In genomic region chr2:10788509-10788908, GRCm38 (mm10) we compare ENCODE assay signal across 9 mouse cellular contexts.
DNase-seq lines count a peak whose midpoint lies in the region; ATAC-seq and TF ChIP-seq lines count a peak whose summit lies in the region.
"Had no signal": no experiment of that assay in that cellular context is flagged by ENCODE, and none has a peak within 500 bp of the region (broad histone marks: within the 10 kb centered on the region; RNA-seq: fewer than 3 reads in every experiment).

No protein-coding gene starts in this region.

- WGBS in kidney, postnatal 0 days, result 40% methylated on average over 1 of the region's 1 CpGs
- 70% methylated on average over 1 of the region's 1 CpGs for WGBS in kidney, embryonic 15.5 days

- ATAC-seq in kidney, postnatal 0 days (replicated peaks; ENCODE audit: low FRiP score, low read depth), result no peak
- no peak for ATAC-seq in kidney, embryonic 15.5 days (replicated peaks; ENCODE audit: low FRiP score)
- ATAC-seq in erythroid progenitor cell, adult 5-6 weeks (replicated peaks; ENCODE audit: low FRiP score, poor library complexity, severe bottlenecking), result no peak
- no peak for ATAC-seq in CD4-positive, CD25-positive, alpha-beta regulatory T cell, adult 4 months

- no peaks in the 10 kb centered on the region for H3K9me3 ChIP-seq in kidney, postnatal 0 days (replicated peaks; ENCODE audit: low read length)
- H3K9me3 ChIP-seq in kidney, embryonic 15.5 days (replicated peaks), result no peaks in the 10 kb centered on the region

- no peak overlapping the region for H3K4me2 ChIP-seq in kidney, postnatal 0 days (ENCODE audit: low read length)
- H3K4me2 ChIP-seq in kidney, embryonic 15.5 days, result no peak overlapping the region

- no peak overlapping the region for H3K27ac ChIP-seq in kidney, postnatal 0 days
- no peak overlapping the region for H3K27ac ChIP-seq in kidney, embryonic 15.5 days

- H3K4me1 ChIP-seq in kidney, postnatal 0 days (replicated peaks; ENCODE audit: insufficient read depth, low read length), result no peaks in the 10 kb centered on the region
- no peaks in the 10 kb centered on the region for H3K4me1 ChIP-seq in kidney, embryonic 15.5 days

- DNase-seq in kidney, postnatal 0 days (ENCODE audit: low spot score), result peak; percentile 5
- DNase-seq in cerebellum, adult 9-10 months, result peak; percentile 12
- DNase-seq in heart, adult 9 months (ENCODE audit: low spot score in 2 of 2), result peak; percentile 75 to 76
- DNase-seq in left cerebral cortex, adult 8-10 months (ENCODE audit: low spot score in 2 of 2), result peak; percentile 7 to 70
- peak; percentile 33 for DNase-seq in ovary, postnatal 14 days (ENCODE audit: low spot score)

- H3K9ac ChIP-seq in kidney, postnatal 0 days (ENCODE audit: low read depth, low read length), result no peak overlapping the region
- no peak overlapping the region for H3K9ac ChIP-seq in kidney, embryonic 15.5 days

- H3K36me3 ChIP-seq in kidney, postnatal 0 days (ENCODE audit: insufficient read depth, low read length), result no peaks in the 10 kb centered on the region
- no peaks in the 10 kb centered on the region for H3K36me3 ChIP-seq in kidney, embryonic 15.5 days

- H3K27me3 ChIP-seq in kidney, postnatal 0 days (ENCODE audit: insufficient read depth, low read length), result no peaks in the 10 kb centered on the region
- H3K27me3 ChIP-seq in kidney, embryonic 15.5 days, result no peaks in the 10 kb centered on the region

- TF ChIP-seq CTCF in kidney, postnatal 0 days (IDR thresholded peaks at IDR 0.05; ENCODE audit: low read depth), result no peak

- H3K4me3 ChIP-seq in kidney, postnatal 0 days (replicated peaks; ENCODE audit: low read depth, low read length), result no peak overlapping the region
- no peak overlapping the region for H3K4me3 ChIP-seq in kidney, embryonic 15.5 days (replicated peaks)
- H3K4me3 ChIP-seq: erythroblast, embryonic 14.5 days had no signal

Comparison
In these comparisons a context has a peak if more than half of its experiments do, and no peak if none do; other contexts are left out.
1. DNase-seq: peak in every context shown above with its lines; median percentile 76 in heart, adult 9 months; 38 in left cerebral cortex, adult 8-10 months; 33 in ovary, postnatal 14 days; 12 in cerebellum, adult 9-10 months; 5 in kidney, postnatal 0 days.